Mouse (Mus musculus) G1E (cell line): Measurements from ENCODE around the gene Exosc7. TPM values are rescaled to one million over a fixed set of nuclear protein-coding genes. Genes with fewer than 3 reads are reported as not detected.

Source experiments
- ATAC-seq: 2 replicates; pipeline ENCODE4 v1.8.0; 2016; ENCODE audit warnings: mild to moderate bottlenecking; ENCODE audit not compliant: insufficient number of reproducible peaks, poor library complexity, low FRiP score, severe bottlenecking; ENCODE audit errors: extremely low read depth
- DNase-seq: peaks from one replicate; pipeline ENCODE4 v3.0.0; 2012; ENCODE audit warnings: low spot score
- H3K27me3 ChIP-seq: 2 replicates; pipeline ENCODE4 v1.6.1; 2012; ENCODE audit warnings: mild to moderate bottlenecking, low read length, inconsistent platforms; ENCODE audit not compliant: insufficient read depth
- H3K36me3 ChIP-seq: replicated peaks from 2 replicates; pipeline ENCODE3; 2012; ENCODE audit warnings: mild to moderate bottlenecking, inconsistent platforms
- H3K4me1 ChIP-seq: 2 replicates; pipeline ENCODE4 v1.6.1; 2012; ENCODE audit warnings: low read depth, low read length, inconsistent platforms, mixed read lengths; ENCODE audit not compliant: insufficient read depth
- H3K4me3 ChIP-seq: 2 replicates; pipeline ENCODE4 v1.5.1; 2012; ENCODE audit warnings: low read depth, mild to moderate bottlenecking, inconsistent platforms, low read length, moderate library complexity, mixed read lengths
- H3K9me3 ChIP-seq: replicated peaks from 2 replicates; pipeline ENCODE4 v1.6.1; 2012; ENCODE audit warnings: inconsistent platforms
- CTCF ChIP-seq: IDR thresholded peaks from 2 replicates; pipeline ENCODE4 v1.5.1; 2012; ENCODE audit warnings: low read depth, low read length, inconsistent platforms, mixed read lengths
- GATA1 ChIP-seq: IDR thresholded peaks from 2 replicates; pipeline ENCODE4 v1.6.1; 2012; ENCODE audit warnings: borderline replicate concordance, low read length, inconsistent platforms, mixed read lengths
- GATA2 ChIP-seq: IDR thresholded peaks from 2 replicates; pipeline ENCODE4 v1.6.1; 2012; ENCODE audit warnings: low read depth, low read length, inconsistent platforms, borderline replicate concordance
- POLR2AphosphoS5 ChIP-seq: IDR thresholded peaks from 2 replicates; pipeline ENCODE4 v1.6.1; 2012; ENCODE audit warnings: low read depth, low read length, inconsistent platforms; ENCODE audit not compliant: insufficient replicate concordance
- TAL1 ChIP-seq: conservative IDR thresholded peaks from 2 replicates; pipeline ENCODE4 v1.6.1; 2012; ENCODE audit warnings: low read depth, low read length, inconsistent platforms, mixed read lengths
- polyA plus RNA-seq: library from polyadenylated mRNA; stranded (reverse); fragments of >175 nt; gene quantifications from 2 replicates; pipeline ENCODE4 v1.2.3, GENCODE M21; 2012
- total RNA-seq, 2 experiments: library from RNA; stranded (forward) in 1 of 2; stranded (reverse) in 1 of 2; fragments of 200-1000 nt in 1 of 2; fragments of >200 nt in 1 of 2; fragmentation: Nextera tagmentation in 1 of 2; gene quantifications; 2 replicates each; pipeline ENCODE4 v1.2.3; 2014 to 2017

Exosc7 gene
- 40.3 and 45.4 TPM in 2 replicates for total RNA-seq (2014; fragmentation: Nextera tagmentation)
- 84.5 and 95.8 TPM in 2 replicates for total RNA-seq (2017)
- polyA plus RNA-seq: 8.7 and 17.8 TPM in 2 replicates

GRCm38 (mm10) chr9:123112805-123113521, at the start of gene Exosc7, which contains the start of gene Zdhhc3:
Gene Exosc7, plus strand, starts transcription at chr9:123113215.
Gene Zdhhc3, minus strand, starts transcription at chr9:123113205.
- Histone ChIP-seq H3K4me1 (peaks cover 55% of the 10 kb centered on the region), H3K9me3 (no peaks in the 10 kb centered on the region), H3K4me3 (peak within 1 kb of the TSS; percentile 94), H3K27me3 (no peaks in the 10 kb centered on the region), H3K36me3 (peaks cover 64% of the 10 kb centered on the region)
- no peak for TF ChIP-seq POLR2AphosphoS5
- no peak for TF ChIP-seq TAL1
- no peak for TF ChIP-seq GATA1
- no peak for TF ChIP-seq CTCF
- no peak for TF ChIP-seq GATA2
- DNase-seq: peak; percentile 88
- peak; percentile 51 for ATAC-seq

GRCm38 (mm10) chr9:123079149-123079548, 33.9 kb upstream of the Exosc7 start:
- DNase-seq (no peak), ATAC-seq (no peak)
- H3K9me3 ChIP-seq: no peaks in the 10 kb centered on the region
- H3K4me1 ChIP-seq: peaks cover 2% of the 10 kb centered on the region; the same call in 1 of the 2 replicates
- TF ChIP-seq GATA2 (no peak), TAL1 (no peak), POLR2AphosphoS5 (no peak), GATA1 (no peak), CTCF (no peak)
- no peak overlapping the region for H3K4me3 ChIP-seq
- H3K27me3 ChIP-seq: no peaks in the 10 kb centered on the region
- H3K36me3 ChIP-seq: peaks cover 98% of the 10 kb centered on the region

GRCm38 (mm10) chr9:123080355-123080754, 32.7 kb upstream of the Exosc7 start:
- Histone ChIP-seq H3K4me1 (peaks cover 2% of the 10 kb centered on the region; the same call in 1 of the 2 replicates), H3K27me3 (no peaks in the 10 kb centered on the region), H3K9me3 (no peaks in the 10 kb centered on the region), H3K36me3 (peaks cover 98% of the 10 kb centered on the region), H3K4me3 (no peak overlapping the region)
- ATAC-seq: no peak
- DNase-seq: no peak
- TF ChIP-seq TAL1 (no peak), GATA2 (no peak), POLR2AphosphoS5 (no peak), GATA1 (no peak), CTCF (no peak)

GRCm38 (mm10) chr9:123080796-123081195, 32.2 kb upstream of the Exosc7 start:
- no peak for ATAC-seq
- DNase-seq: no peak
- Histone ChIP-seq H3K4me1 (peaks cover 2% of the 10 kb centered on the region; the same call in 1 of the 2 replicates), H3K36me3 (peaks cover 98% of the 10 kb centered on the region), H3K4me3 (no peak overlapping the region), H3K27me3 (no peaks in the 10 kb centered on the region), H3K9me3 (no peaks in the 10 kb centered on the region)
- TF ChIP-seq TAL1: no peak
- TF ChIP-seq GATA1: no peak
- no peak for TF ChIP-seq POLR2AphosphoS5
- TF ChIP-seq GATA2: no peak
- TF ChIP-seq CTCF: no peak

- Histone ChIP-seq H3K36me3 (peaks cover 98% of the 10 kb centered on the region), H3K4me3 (no peak overlapping the region)
- no peak for ATAC-seq
Measured at GRCm38 (mm10) chr9:123085373-123085772, 27.6 kb upstream of the Exosc7 start.

GRCm38 (mm10) chr9:123087558-123087957, 25.5 kb upstream of the Exosc7 start:
- ATAC-seq (no peak), DNase-seq (no peak)
- no peaks in the 10 kb centered on the region; the same call in 1 of the 2 replicates for H3K4me1 ChIP-seq
- no peak overlapping the region for H3K4me3 ChIP-seq
- TF ChIP-seq GATA2: no peak
- no peak for TF ChIP-seq TAL1
- no peak for TF ChIP-seq GATA1
- TF ChIP-seq POLR2AphosphoS5: no peak
- TF ChIP-seq CTCF: no peak
- H3K36me3 ChIP-seq: peaks cover 98% of the 10 kb centered on the region
- no peaks in the 10 kb centered on the region for H3K9me3 ChIP-seq
- no peaks in the 10 kb centered on the region for H3K27me3 ChIP-seq

More at GRCm38 (mm10) chr9:123085373-123085772, 27.6 kb upstream of the Exosc7 start:
- no peak for DNase-seq
- H3K27me3 ChIP-seq: no peaks in the 10 kb centered on the region
- TF ChIP-seq CTCF (no peak), GATA1 (no peak), GATA2 (no peak), POLR2AphosphoS5 (no peak), TAL1 (no peak)
- H3K9me3 ChIP-seq: no peaks in the 10 kb centered on the region
- no peaks in the 10 kb centered on the region; the same call in 1 of the 2 replicates for H3K4me1 ChIP-seq
